Comparison of ENCODE assay signal across 10 mouse cellular contexts in the genomic region with DNA sequence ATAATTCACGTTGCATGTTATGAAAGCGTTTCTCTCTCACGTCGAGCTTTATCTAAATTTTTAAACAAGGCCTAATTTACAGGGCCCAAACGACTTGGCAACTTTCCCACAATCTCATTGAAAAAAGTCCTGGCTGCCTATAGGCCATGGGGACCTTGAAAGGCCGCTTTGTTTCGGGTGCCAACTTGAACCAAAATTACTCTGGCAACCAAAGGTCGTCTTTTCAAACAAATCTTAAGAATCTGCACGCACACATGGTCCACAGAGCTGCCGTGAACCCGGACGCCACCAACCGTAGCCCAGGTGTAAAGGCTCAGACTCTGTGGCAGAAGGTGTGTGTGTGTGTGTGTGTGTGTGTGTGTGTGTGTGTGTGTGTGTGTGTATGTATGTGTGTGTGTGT.
DNase-seq lines count a peak whose midpoint lies in the region; ATAC-seq and TF ChIP-seq lines count a peak whose summit lies in the region.
"Had no signal": no experiment of that assay in that cellular context is flagged by ENCODE, and none has a peak within 500 bp of the region (broad histone marks: within the 10 kb centered on the region; RNA-seq: fewer than 3 reads in every experiment).

No protein-coding gene starts in this region.

- TF ChIP-seq EP300 in stomach, postnatal 0 days (optimal IDR thresholded peaks at IDR 0.05), result no peak

- H3K4me3 ChIP-seq in hindbrain, embryonic 12.5 days, result no peak overlapping the region
- H3K4me3 ChIP-seq in hindbrain, embryonic 11.5 days (ENCODE audit: low read depth, low read length), result no peak overlapping the region
- H3K4me3 ChIP-seq in stomach, embryonic 15.5 days (replicated peaks), result no peak overlapping the region
- no peak overlapping the region for H3K4me3 ChIP-seq in stomach, postnatal 0 days (ENCODE audit: low read depth, low read length)
- H3K4me3 ChIP-seq in hindbrain, postnatal 0 days (ENCODE audit: low read length), result no peak overlapping the region
- H3K4me3 ChIP-seq: liver, embryonic 13.5 days had no signal

- ATAC-seq in hindbrain, embryonic 12.5 days (ENCODE audit: low FRiP score), result peak; percentile 42
- ATAC-seq in hindbrain, embryonic 11.5 days (ENCODE audit: low FRiP score), result no peak
- peak; percentile 10; the same call in 1 of the 2 replicates for ATAC-seq in stomach, embryonic 15.5 days (ENCODE audit: insufficient read depth, low FRiP score, low read depth)
- no peak for ATAC-seq in stomach, postnatal 0 days (ENCODE audit: low FRiP score, low TSS enrichment)
- ATAC-seq in hindbrain, postnatal 0 days, result 0 out of 2 replicates have a peak, but pooled peaks have one; percentile 41

- no peak overlapping the region for H3K4me2 ChIP-seq in hindbrain, embryonic 12.5 days (replicated peaks)
- no peak overlapping the region for H3K4me2 ChIP-seq in hindbrain, embryonic 11.5 days (replicated peaks; ENCODE audit: low read depth, low read length)
- H3K4me2 ChIP-seq in stomach, embryonic 15.5 days, result no peak overlapping the region
- H3K4me2 ChIP-seq in stomach, postnatal 0 days (replicated peaks; ENCODE audit: low read depth), result no peak overlapping the region
- H3K4me2 ChIP-seq in hindbrain, postnatal 0 days (ENCODE audit: low read depth, low read length), result no peak overlapping the region
- H3K4me2 ChIP-seq: liver, embryonic 13.5 days had no signal

- H3K4me1 ChIP-seq in hindbrain, embryonic 12.5 days, result peaks cover 22% of the 10 kb centered on the region
- H3K4me1 ChIP-seq in hindbrain, embryonic 11.5 days (replicated peaks; ENCODE audit: control insufficient read depth, insufficient read depth, low read length), result no peaks in the 10 kb centered on the region
- peaks cover 5% of the 10 kb centered on the region; the same call in 1 of the 2 replicates for H3K4me1 ChIP-seq in stomach, embryonic 15.5 days
- H3K4me1 ChIP-seq in stomach, postnatal 0 days (replicated peaks; ENCODE audit: control insufficient read depth, insufficient read depth), result no peaks in the 10 kb centered on the region
- H3K4me1 ChIP-seq in hindbrain, postnatal 0 days (ENCODE audit: insufficient read depth, low read length), result no peaks in the 10 kb centered on the region
- H3K4me1 ChIP-seq: liver, embryonic 13.5 days had no signal

- no peaks in the 10 kb centered on the region for H3K27me3 ChIP-seq in hindbrain, embryonic 12.5 days
- no peaks in the 10 kb centered on the region for H3K27me3 ChIP-seq in hindbrain, embryonic 11.5 days (ENCODE audit: control insufficient read depth, insufficient read depth, low read length)
- H3K27me3 ChIP-seq in stomach, embryonic 15.5 days (replicated peaks), result no peaks in the 10 kb centered on the region
- H3K27me3 ChIP-seq in stomach, postnatal 0 days (ENCODE audit: control insufficient read depth, insufficient read depth, low read length), result no peaks in the 10 kb centered on the region
- no peaks in the 10 kb centered on the region for H3K27me3 ChIP-seq in hindbrain, postnatal 0 days (ENCODE audit: insufficient read depth, low read length)
- H3K27me3 ChIP-seq: liver, embryonic 13.5 days had no signal

- DNase-seq in hindbrain, embryonic 11.5 days (ENCODE audit: low spot score), result no peak
- DNase-seq in stomach, postnatal 0 days (ENCODE audit: low spot score), result no peak
- peak; percentile 86 for DNase-seq in hindbrain, postnatal 0 days (ENCODE audit: low spot score)
- DNase-seq in cerebellum, postnatal 14 days, result no peak
- no peak for DNase-seq in heart, postnatal 4 days
- no peak for DNase-seq in kidney, adult 9 months
- DNase-seq: cerebellum, adult 9-11 months; liver, embryonic 13.5 days had no signal

- 56% methylated on average over 13 of the region's 13 CpGs for WGBS in hindbrain, embryonic 12.5 days
- 76% methylated on average over 13 of the region's 13 CpGs for whole genome bisulfite sequencing in hindbrain, embryonic 11.5 days
- WGBS in stomach, embryonic 15.5 days, result 38% methylated on average over 13 of the region's 13 CpGs
- WGBS in stomach, postnatal 0 days, result 31% methylated on average over 13 of the region's 13 CpGs
- WGBS in hindbrain, postnatal 0 days, result 23% methylated on average over 13 of the region's 13 CpGs

- H3K27ac ChIP-seq in hindbrain, embryonic 12.5 days, result peak overlapping the region; percentile 62; the same call in 1 of the 2 replicates
- no peak overlapping the region for H3K27ac ChIP-seq in hindbrain, embryonic 11.5 days (ENCODE audit: low read depth, low read length)
- no peak overlapping the region for H3K27ac ChIP-seq in stomach, embryonic 15.5 days
- H3K27ac ChIP-seq in stomach, postnatal 0 days (replicated peaks), result no peak overlapping the region
- peak overlapping the region; percentile 63 for H3K27ac ChIP-seq in hindbrain, postnatal 0 days
- H3K27ac ChIP-seq: liver, embryonic 13.5 days had no signal

- H3K9ac ChIP-seq in hindbrain, embryonic 12.5 days, result no peak overlapping the region
- H3K9ac ChIP-seq in hindbrain, embryonic 11.5 days (ENCODE audit: low read depth, low read length), result no peak overlapping the region
- H3K9ac ChIP-seq in stomach, embryonic 15.5 days, result no peak overlapping the region
- no peak overlapping the region for H3K9ac ChIP-seq in stomach, postnatal 0 days (ENCODE audit: low read length)
- no peak overlapping the region for H3K9ac ChIP-seq in hindbrain, postnatal 0 days (replicated peaks; ENCODE audit: low read length)
- H3K9ac ChIP-seq: liver, embryonic 13.5 days had no signal

- H3K36me3 ChIP-seq in hindbrain, embryonic 12.5 days, result no peaks in the 10 kb centered on the region
- no peaks in the 10 kb centered on the region for H3K36me3 ChIP-seq in hindbrain, embryonic 11.5 days (ENCODE audit: control insufficient read depth, insufficient read depth, low read length)
- H3K36me3 ChIP-seq in stomach, embryonic 15.5 days, result no peaks in the 10 kb centered on the region
- H3K36me3 ChIP-seq in stomach, postnatal 0 days (ENCODE audit: control insufficient read depth, insufficient read depth, low read length), result no peaks in the 10 kb centered on the region
- no peaks in the 10 kb centered on the region for H3K36me3 ChIP-seq in hindbrain, postnatal 0 days (ENCODE audit: insufficient read depth, low read length)
- H3K36me3 ChIP-seq: liver, embryonic 13.5 days had no signal

- TF ChIP-seq CTCF in stomach, postnatal 0 days (IDR thresholded peaks at IDR 0.05; ENCODE audit: low read depth), result no peak
- no peak for TF ChIP-seq CTCF in hindbrain, postnatal 0 days (IDR thresholded peaks at IDR 0.05; ENCODE audit: low read depth)

- no peaks in the 10 kb centered on the region for H3K9me3 ChIP-seq in hindbrain, embryonic 12.5 days (replicated peaks)
- H3K9me3 ChIP-seq in hindbrain, embryonic 11.5 days (ENCODE audit: control insufficient read depth, low read length), result no peaks in the 10 kb centered on the region
- H3K9me3 ChIP-seq in stomach, embryonic 15.5 days, result no peaks in the 10 kb centered on the region
- no peaks in the 10 kb centered on the region for H3K9me3 ChIP-seq in stomach, postnatal 0 days (ENCODE audit: control insufficient read depth, low read length)
- no peaks in the 10 kb centered on the region for H3K9me3 ChIP-seq in hindbrain, postnatal 0 days (ENCODE audit: low read length)
- H3K9me3 ChIP-seq: liver, embryonic 13.5 days had no signal

Comparison
In these comparisons a context has a peak if more than half of its experiments do, and no peak if none do; other contexts are left out.
1. ATAC-seq: peak in hindbrain, embryonic 12.5 days (single experiment), stomach, embryonic 15.5 days (single experiment) and hindbrain, postnatal 0 days (single experiment); none in hindbrain, embryonic 11.5 days (single experiment) and stomach, postnatal 0 days (single experiment).
2. H3K27ac ChIP-seq: peak in hindbrain, embryonic 12.5 days (single experiment) and hindbrain, postnatal 0 days (single experiment); none in hindbrain, embryonic 11.5 days (single experiment), stomach, embryonic 15.5 days (single experiment) and stomach, postnatal 0 days (single experiment).